In the genomic region with DNA sequence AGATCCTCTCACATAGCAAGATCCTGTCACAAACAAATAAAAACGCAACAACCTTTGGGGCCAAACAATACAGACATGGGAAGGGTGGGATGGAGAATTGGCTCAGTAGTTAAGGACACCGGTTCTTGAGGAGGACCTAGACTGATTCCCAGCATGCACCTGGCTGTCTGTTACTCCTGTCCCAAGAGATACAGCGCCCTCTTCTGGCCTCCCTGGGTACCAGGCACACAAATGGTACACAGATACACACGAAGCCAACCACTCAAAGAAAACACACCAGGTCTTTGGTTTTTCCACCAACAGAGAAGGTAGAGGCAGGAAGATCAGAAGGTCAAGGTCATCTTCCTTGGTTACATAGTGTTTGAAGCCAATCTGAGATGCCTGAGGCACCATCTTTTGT, we compare ENCODE assay signal across 15 mouse cellular contexts. TPM values are rescaled to one million over a fixed set of nuclear protein-coding genes. Genes with fewer than 3 reads are reported as not detected.
A peak's percentile ranks its signal among the peaks of the same experiment; 100 is the strongest.
DNase-seq lines count a peak whose midpoint lies in the region; ATAC-seq and TF ChIP-seq lines count a peak whose summit lies in the region.
"Had no signal": no experiment of that assay in that cellular context is flagged by ENCODE, and none has a peak within 500 bp of the region (broad histone marks: within the 10 kb centered on the region; RNA-seq: fewer than 3 reads in every experiment).

No protein-coding gene starts in this region.

- no peak for TF ChIP-seq POLR2A in ES-Bruce4 (IDR thresholded peaks at IDR 0.05; ENCODE audit: insufficient read depth, low read length)
- no peak for TF ChIP-seq POLR2A in bone marrow macrophage, adult 2 months (IDR thresholded peaks at IDR 0.05; ENCODE audit: borderline replicate concordance, low read depth, low read length)

- no peak overlapping the region for H3K9ac ChIP-seq in heart, postnatal 0 days (replicated peaks; ENCODE audit: low read depth, low read length)
- H3K9ac ChIP-seq in lung, postnatal 0 days (replicated peaks; ENCODE audit: low read depth): no peak overlapping the region
- no peak overlapping the region for H3K9ac ChIP-seq in ES-Bruce4 (ENCODE audit: low read depth, poor library complexity, severe bottlenecking)
- H3K9ac ChIP-seq: heart, embryonic 13.5 days; limb, embryonic 12.5 days; lung, embryonic 14.5 days had no signal

- no peak overlapping the region for H3K4me2 ChIP-seq in heart, postnatal 0 days (ENCODE audit: low read depth, low read length)
- no peak overlapping the region for H3K4me2 ChIP-seq in lung, postnatal 0 days (replicated peaks; ENCODE audit: low read depth, low read length)
- H3K4me2 ChIP-seq: heart, embryonic 13.5 days; limb, embryonic 12.5 days; lung, embryonic 14.5 days had no signal

- no peak overlapping the region for H3K27ac ChIP-seq in heart, postnatal 0 days (ENCODE audit: low read depth)
- H3K27ac ChIP-seq in lung, postnatal 0 days (ENCODE audit: low read length): no peak overlapping the region
- no peak overlapping the region for H3K27ac ChIP-seq in ES-Bruce4 (ENCODE audit: insufficient read depth, low read length)
- H3K27ac ChIP-seq in bone marrow macrophage, adult 2 months (ENCODE audit: insufficient read depth, low read depth, low read length): no peak overlapping the region
- H3K27ac ChIP-seq: forebrain, embryonic 10.5 days; heart, embryonic 13.5 days; limb, embryonic 12.5 days had no signal

- no peak overlapping the region for H3K4me3 ChIP-seq in heart, postnatal 0 days (ENCODE audit: low read depth, low read length)
- no peak overlapping the region for H3K4me3 ChIP-seq in lung, postnatal 0 days (ENCODE audit: low read depth, low read length)
- no peak overlapping the region for H3K4me3 ChIP-seq in ES-Bruce4 (ENCODE audit: low read depth, low read length)
- no peak overlapping the region for H3K4me3 ChIP-seq in bone marrow macrophage, adult 2 months (ENCODE audit: insufficient read depth, low read length)
- H3K4me3 ChIP-seq: forebrain, embryonic 10.5 days; heart, embryonic 13.5 days; limb, embryonic 12.5 days had no signal

- peak; percentile 12; the same call in 1 of the 2 replicates for TF ChIP-seq CTCF in heart, postnatal 0 days (IDR thresholded peaks at IDR 0.05; ENCODE audit: low read depth)
- peak; percentile 37 for TF ChIP-seq CTCF in lung, postnatal 0 days (IDR thresholded peaks at IDR 0.05)
- TF ChIP-seq CTCF in ES-Bruce4 (IDR thresholded peaks at IDR 0.05; ENCODE audit: low read depth, low read length): peak; percentile 79
- peak; percentile 38; the same call in 1 of the 2 replicates for TF ChIP-seq CTCF in bone marrow macrophage, adult 2 months (IDR thresholded peaks at IDR 0.05; ENCODE audit: low read depth, low read length)

- no peaks in the 10 kb centered on the region for H3K9me3 ChIP-seq in heart, postnatal 0 days (replicated peaks; ENCODE audit: control insufficient read depth, low read length)
- H3K9me3 ChIP-seq in lung, postnatal 0 days (ENCODE audit: low read length): no peaks in the 10 kb centered on the region
- no peaks in the 10 kb centered on the region for H3K9me3 ChIP-seq in ES-Bruce4 (replicated peaks; ENCODE audit: control insufficient read depth, insufficient read depth, low read length, poor library complexity, severe bottlenecking)
- H3K9me3 ChIP-seq: forebrain, embryonic 10.5 days; heart, embryonic 13.5 days; limb, embryonic 12.5 days had no signal

- no peak for ATAC-seq in heart, postnatal 0 days (ENCODE audit: insufficient read depth, low read depth)
- no peak for ATAC-seq in lung, postnatal 0 days

- intact Hi-C loops in heart, postnatal 10 days (cut with DNase I): no loop called here

- H3K27me3 ChIP-seq in heart, postnatal 0 days (ENCODE audit: control insufficient read depth, insufficient read depth, low read length): no peaks in the 10 kb centered on the region
- peaks cover 3% of the 10 kb centered on the region for H3K27me3 ChIP-seq in lung, postnatal 0 days (replicated peaks; ENCODE audit: insufficient read depth, low read length)
- H3K27me3 ChIP-seq in ES-Bruce4 (ENCODE audit: control insufficient read depth, insufficient read depth, low read length, poor library complexity, severe bottlenecking): no peaks in the 10 kb centered on the region

- no peaks in the 10 kb centered on the region for H3K36me3 ChIP-seq in heart, postnatal 0 days (replicated peaks; ENCODE audit: control insufficient read depth, insufficient read depth, low read length)
- no peaks in the 10 kb centered on the region for H3K36me3 ChIP-seq in lung, postnatal 0 days (ENCODE audit: insufficient read depth, low read length)
- no peaks in the 10 kb centered on the region for H3K36me3 ChIP-seq in ES-Bruce4 (ENCODE audit: control insufficient read depth, insufficient read depth, low read length, poor library complexity, severe bottlenecking)
- H3K36me3 ChIP-seq: forebrain, embryonic 10.5 days; heart, embryonic 13.5 days; limb, embryonic 12.5 days had no signal

- TF ChIP-seq EP300 in heart, postnatal 0 days (IDR thresholded peaks at IDR 0.05; ENCODE audit: low read depth): no peak
- no peak for TF ChIP-seq EP300 in lung, postnatal 0 days (IDR thresholded peaks at IDR 0.05)
- TF ChIP-seq EP300 in ES-Bruce4 (IDR thresholded peaks at IDR 0.05; ENCODE audit: insufficient read depth, low read depth, low read length): no peak

- no peak for DNase-seq in heart, postnatal 0 days (ENCODE audit: low spot score)
- DNase-seq in heart, postnatal 10 days: no peak
- no peak for DNase-seq in lung, postnatal 0 days (ENCODE audit: low spot score)
- no peak for DNase-seq in lung, adult 18-20 months
- DNase-seq in adrenal gland, postnatal 10 days: no peak
- DNase-seq in thymus, postnatal 36 days: no peak
- DNase-seq: adrenal gland, postnatal 36 days; kidney, adult 18-20 months; lung, embryonic 14.5 days; right cerebral cortex, postnatal 4 days had no signal

- H3K4me1 ChIP-seq in heart, postnatal 0 days (ENCODE audit: control insufficient read depth, insufficient read depth): peaks cover 2% of the 10 kb centered on the region; the same call in 1 of the 2 replicates
- no peaks in the 10 kb centered on the region for H3K4me1 ChIP-seq in lung, postnatal 0 days (ENCODE audit: insufficient read depth, low read depth, low read length)
- H3K4me1 ChIP-seq in ES-Bruce4 (ENCODE audit: control insufficient read depth, insufficient read depth, low read length): peaks cover 9% of the 10 kb centered on the region
- H3K4me1 ChIP-seq in bone marrow macrophage, adult 2 months (ENCODE audit: control insufficient read depth, insufficient read depth, low read length): peaks cover 24% of the 10 kb centered on the region

- WGBS in heart, postnatal 0 days: 74% methylated on average over 4 of the region's 4 CpGs
- WGBS in lung, postnatal 0 days: 60% methylated on average over 4 of the region's 4 CpGs

RNA-seq across cellular contexts. Expression of gene Stac2, which starts 7.7 kb away (rescaled TPM):
- total RNA-seq in heart, postnatal 0 days (2014; rRNA removed; ENCODE audit: low replicate concordance): 0.15 TPM in 1 of 2 replicates, not detected in the other
- polyA plus RNA-seq in heart, postnatal 0 days (2015; fragmentation: Nextera tagmentation; extraction: Ambion mirVana): 0.04 and 0.11 TPM in 2 replicates
- total RNA-seq in heart, postnatal 10 days (2021): under 1 TPM; 0.31 to 0.42 TPM
- polyA plus RNA-seq in lung, postnatal 0 days (2015; fragmentation: Nextera tagmentation; extraction: Ambion mirVana): 0.10 and 0.11 TPM in 2 replicates
- 5.6 and 9.6 TPM in 2 replicates for polyA plus RNA-seq in ES-Bruce4 (2011; ENCODE audit: insufficient read depth, insufficient read length, low read depth, missing spikeins)
- polyA plus RNA-seq in bone marrow macrophage, adult 2 months (2012; ENCODE audit: insufficient read depth, insufficient read length, missing spikeins): 4.1 and 4.3 TPM in 2 replicates
- total RNA-seq in adrenal gland, postnatal 10 days (2021): 1 to 10 TPM; 1.8 to 3.1 TPM

RNA-seq across cellular contexts. Expression of gene Rpl19, which starts 19.1 kb away (rescaled TPM):
- total RNA-seq in heart, postnatal 0 days (2014; rRNA removed; ENCODE audit: low replicate concordance): 604 and 622 TPM in 2 replicates
- 588 TPM in 2 replicates for polyA plus RNA-seq in heart, postnatal 0 days (2015; fragmentation: Nextera tagmentation; extraction: Ambion mirVana)
- 100 to 1,000 TPM; 713 to 718 TPM for total RNA-seq in heart, postnatal 10 days (2021)
- 750 and 817 TPM in 2 replicates for polyA plus RNA-seq in lung, postnatal 0 days (2015; fragmentation: Nextera tagmentation; extraction: Ambion mirVana)
- polyA plus RNA-seq in ES-Bruce4 (2011; ENCODE audit: insufficient read depth, insufficient read length, low read depth, missing spikeins): 2,020 and 2,244 TPM in 2 replicates
- 1,270 and 1,466 TPM in 2 replicates for polyA plus RNA-seq in bone marrow macrophage, adult 2 months (2012; ENCODE audit: insufficient read depth, insufficient read length, missing spikeins)
- 1,000 to 10,000 TPM; 1,275 to 1,278 TPM for total RNA-seq in adrenal gland, postnatal 10 days (2021)

RNA-seq across cellular contexts. Expression of gene Cacnb1, which starts 22.8 kb away (rescaled TPM):
- total RNA-seq in heart, postnatal 0 days (2014; rRNA removed; ENCODE audit: low replicate concordance): 5.5 and 6.2 TPM in 2 replicates
- 4.8 and 5.2 TPM in 2 replicates for polyA plus RNA-seq in heart, postnatal 0 days (2015; fragmentation: Nextera tagmentation; extraction: Ambion mirVana)
- 1 to 10 TPM; 7.4 to 8.0 TPM for total RNA-seq in heart, postnatal 10 days (2021)
- 3.5 and 4.0 TPM in 2 replicates for polyA plus RNA-seq in lung, postnatal 0 days (2015; fragmentation: Nextera tagmentation; extraction: Ambion mirVana)
- 5.2 and 6.3 TPM in 2 replicates for polyA plus RNA-seq in ES-Bruce4 (2011; ENCODE audit: insufficient read depth, insufficient read length, low read depth, missing spikeins)
- 9.6 and 9.7 TPM in 2 replicates for polyA plus RNA-seq in bone marrow macrophage, adult 2 months (2012; ENCODE audit: insufficient read depth, insufficient read length, missing spikeins)
- 10 to 100 TPM; 11.7 to 29.3 TPM for total RNA-seq in adrenal gland, postnatal 10 days (2021)

RNA-seq across cellular contexts. Expression of gene Arl5c, which starts 49.6 kb away (rescaled TPM):
- total RNA-seq in heart, postnatal 0 days (2014; rRNA removed; ENCODE audit: low replicate concordance): 4.3 TPM in 1 of 2 replicates, not detected in the other
- 2.9 TPM in 2 replicates for polyA plus RNA-seq in heart, postnatal 0 days (2015; fragmentation: Nextera tagmentation; extraction: Ambion mirVana)
- 1 to 10 TPM; 1.6 to 1.7 TPM for total RNA-seq in heart, postnatal 10 days (2021)
- 4.6 and 6.5 TPM in 2 replicates for polyA plus RNA-seq in lung, postnatal 0 days (2015; fragmentation: Nextera tagmentation; extraction: Ambion mirVana)
- 2.8 and 3.6 TPM in 2 replicates for polyA plus RNA-seq in ES-Bruce4 (2011; ENCODE audit: insufficient read depth, insufficient read length, low read depth, missing spikeins)
- polyA plus RNA-seq in bone marrow macrophage, adult 2 months (2012; ENCODE audit: insufficient read depth, insufficient read length, missing spikeins): 128 and 134 TPM in 2 replicates
- 1 to 10 TPM; 3.1 to 3.8 TPM for total RNA-seq in adrenal gland, postnatal 10 days (2021)

RNA-seq across cellular contexts. Expression of gene Plxdc1, which starts 59.4 kb away (rescaled TPM):
- total RNA-seq in heart, postnatal 0 days (2014; rRNA removed; ENCODE audit: low replicate concordance): 0.39 and 2.6 TPM in 2 replicates
- polyA plus RNA-seq in heart, postnatal 0 days (2015; fragmentation: Nextera tagmentation; extraction: Ambion mirVana): 2.1 TPM in 2 replicates
- 1 to 10 TPM; 4.8 to 6.9 TPM for total RNA-seq in heart, postnatal 10 days (2021)
- polyA plus RNA-seq in lung, postnatal 0 days (2015; fragmentation: Nextera tagmentation; extraction: Ambion mirVana): 1.7 TPM in 2 replicates
- 3.0 and 3.3 TPM in 2 replicates for polyA plus RNA-seq in ES-Bruce4 (2011; ENCODE audit: insufficient read depth, insufficient read length, low read depth, missing spikeins)
- polyA plus RNA-seq in bone marrow macrophage, adult 2 months (2012; ENCODE audit: insufficient read depth, insufficient read length, missing spikeins): 25.5 and 30.4 TPM in 2 replicates
- 1 to 10 TPM; 3.4 to 7.2 TPM for total RNA-seq in adrenal gland, postnatal 10 days (2021)
- polyA plus RNA-seq: limb, embryonic 12.5 days had no signal

Comparison
In these comparisons a context has a peak if more than half of its experiments do, and no peak if none do; other contexts are left out.
1. CTCF ChIP-seq: peak in every context shown above with its lines; median percentile 79 in ES-Bruce4; 38 in bone marrow macrophage, adult 2 months; 37 in lung, postnatal 0 days; 12 in heart, postnatal 0 days.